ENCODE assay signal across 8 mouse cellular contexts in the genomic region with DNA sequence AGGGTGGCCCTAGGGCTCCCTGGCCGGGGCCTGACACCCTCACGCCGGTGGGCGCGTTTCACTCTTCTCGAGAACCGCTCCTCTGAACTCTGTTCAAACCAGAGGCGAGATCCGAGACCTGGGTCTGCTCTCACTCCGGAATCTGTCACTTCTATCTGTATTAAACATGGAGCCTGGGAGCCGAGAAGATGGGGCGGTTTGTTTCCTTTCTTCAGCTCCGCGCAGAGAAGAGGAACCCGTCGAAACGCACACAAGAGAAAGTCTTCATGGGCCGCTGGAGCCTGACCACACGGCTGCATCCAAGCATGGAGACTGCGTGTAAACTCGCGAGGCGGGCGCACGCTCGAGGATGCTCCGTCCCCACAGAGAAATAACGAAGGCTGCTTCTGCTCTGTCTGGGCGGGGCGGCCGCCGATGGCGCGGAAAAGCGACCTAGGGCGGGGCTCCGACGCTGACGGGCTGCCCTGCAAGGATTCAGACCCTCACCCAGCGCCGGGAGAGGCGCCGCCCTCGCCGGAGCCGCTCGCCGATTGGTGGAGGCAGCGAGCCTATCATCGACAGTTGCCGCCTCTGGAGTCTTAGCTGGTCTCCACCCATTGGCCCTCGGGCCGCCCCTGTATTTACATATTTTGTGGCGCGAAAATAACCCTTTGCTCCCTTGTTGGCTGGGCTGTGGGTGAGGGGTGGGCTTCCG. TPM values are rescaled to one million over a fixed set of nuclear protein-coding genes. Genes with fewer than 3 reads are reported as not detected.
DNase-seq lines count a peak whose midpoint lies in the region; ATAC-seq lines count a peak whose summit lies in the region.

No protein-coding gene starts in this region.

- under 1% methylated on average over 56 of the region's 56 CpGs for WGBS in forebrain, embryonic 16.5 days
- WGBS in lung, embryonic 15.5 days = under 1% methylated on average over 56 of the region's 56 CpGs

- no peaks in the 10 kb centered on the region for H3K27me3 ChIP-seq in forebrain, embryonic 16.5 days (replicated peaks; ENCODE audit: control insufficient read depth, insufficient read depth, low read length)
- peaks cover 6% of the 10 kb centered on the region; the same call in 1 of the 2 replicates for H3K27me3 ChIP-seq in lung, embryonic 15.5 days

- H3K36me3 ChIP-seq in forebrain, embryonic 16.5 days (ENCODE audit: control insufficient read depth, insufficient read depth) = no peaks in the 10 kb centered on the region
- H3K36me3 ChIP-seq in lung, embryonic 15.5 days = no peaks in the 10 kb centered on the region

- DNase-seq in cerebellum, adult 9-11 months = peak; percentile 7
- no peak for DNase-seq in cerebellum, adult 11-12 months
- DNase-seq in c-Kit-negative CD71-positive TER-119-positive erythroid progenitor cells, embryonic 14.5 days (ENCODE audit: low read depth, low spot score) = peak; percentile 96
- DNase-seq in thymus, postnatal 36 days = peak; percentile 92 to 97

- H3K4me2 ChIP-seq in forebrain, embryonic 16.5 days (ENCODE audit: low read length) = peak overlapping the region; percentile 72
- peak overlapping the region; percentile 79 for H3K4me2 ChIP-seq in lung, embryonic 15.5 days

- H3K27ac ChIP-seq in forebrain, embryonic 16.5 days (ENCODE audit: low read length) = peak overlapping the region; percentile 87
- H3K27ac ChIP-seq in lung, embryonic 15.5 days = peak overlapping the region; percentile 94

- H3K4me3 ChIP-seq in forebrain, embryonic 16.5 days (replicated peaks; ENCODE audit: low read length) = peak overlapping the region; percentile 71
- H3K4me3 ChIP-seq in lung, embryonic 15.5 days = peak overlapping the region; percentile 60

- peak overlapping the region; percentile 67 for H3K9ac ChIP-seq in forebrain, embryonic 16.5 days (replicated peaks; ENCODE audit: low read depth, low read length)
- H3K9ac ChIP-seq in lung, embryonic 15.5 days = peak overlapping the region; percentile 62

- H3K9me3 ChIP-seq in forebrain, embryonic 16.5 days (ENCODE audit: control insufficient read depth, low read length) = no peaks in the 10 kb centered on the region
- no peaks in the 10 kb centered on the region for H3K9me3 ChIP-seq in lung, embryonic 15.5 days

- peak; percentile 95 for ATAC-seq in forebrain, embryonic 16.5 days
- ATAC-seq in inflammation-experienced regulatory T-cells, adult 6 months = peak; percentile 43
- ATAC-seq in lung, embryonic 15.5 days (ENCODE audit: borderline replicate concordance, extremely low read depth, low FRiP score, low TSS enrichment) = peak; percentile 91
- ATAC-seq in neutrophil, adult 5-6 weeks (ENCODE audit: extremely low read depth, insufficient number of reproducible peaks, low FRiP score, poor library complexity, severe bottlenecking) = peak; percentile 45

- peaks cover 20% of the 10 kb centered on the region for H3K4me1 ChIP-seq in forebrain, embryonic 16.5 days (replicated peaks; ENCODE audit: control insufficient read depth, insufficient read depth, low read length)
- peaks cover 5% of the 10 kb centered on the region for H3K4me1 ChIP-seq in lung, embryonic 15.5 days

RNA-seq across cellular contexts. Expression of a gene that starts 3.0 kb away (rescaled TPM):
- polyA plus RNA-seq in forebrain, embryonic 16.5 days (2015; fragmentation: Nextera tagmentation; extraction: Ambion mirVana) = 34.1 and 39.0 TPM in 2 replicates
- polyA plus RNA-seq in inflammation-experienced regulatory T-cells, adult 6 months (2017; shearing (Covaris generic)) = 1 to 10 TPM; 4.6 to 5.2 (median 5.1) TPM
- 46.5 and 50.5 TPM in 2 replicates for polyA plus RNA-seq in lung, embryonic 15.5 days (2015; fragmentation: Nextera tagmentation; extraction: Ambion mirVana)
- total RNA-seq in neutrophil, adult 5-6 weeks (2017) = 0.35 and 0.74 TPM in 2 replicates

RNA-seq across cellular contexts. Expression of a gene that starts 46.1 kb away (rescaled TPM):
- polyA plus RNA-seq in forebrain, embryonic 16.5 days (2015; fragmentation: Nextera tagmentation; extraction: Ambion mirVana) = 154 and 163 TPM in 2 replicates
- polyA plus RNA-seq in inflammation-experienced regulatory T-cells, adult 6 months (2017; shearing (Covaris generic)) = 10 to 100 TPM; 30.2 to 49.2 (median 34.7) TPM
- polyA plus RNA-seq in lung, embryonic 15.5 days (2015; fragmentation: Nextera tagmentation; extraction: Ambion mirVana) = 113 TPM in 2 replicates
- 184 and 191 TPM in 2 replicates for total RNA-seq in neutrophil, adult 5-6 weeks (2017)

Comparison
In these comparisons a context has a peak if more than half of its experiments do, and no peak if none do; other contexts are left out.
1. ATAC-seq: peak in every context shown above with its lines; median percentile 95 in forebrain, embryonic 16.5 days; 91 in lung, embryonic 15.5 days; 45 in neutrophil, adult 5-6 weeks; 43 in inflammation-experienced regulatory T-cells, adult 6 months.